ENCODE assay signal across 7 mouse cellular contexts in genomic region chr10:106470533-106471205, GRCm38 (mm10). TPM values are rescaled to one million over a fixed set of nuclear protein-coding genes. Genes with fewer than 3 reads are reported as not detected.
DNase-seq lines count a peak whose midpoint lies in the region; ATAC-seq and TF ChIP-seq lines count a peak whose summit lies in the region.

No protein-coding gene starts in this region.

- H3K4me1 ChIP-seq in lung, embryonic 14.5 days (ENCODE audit: insufficient read depth), result no peaks in the 10 kb centered on the region
- H3K4me1 ChIP-seq in hindbrain, embryonic 10.5 days (replicated peaks), result peaks cover 21% of the 10 kb centered on the region
- H3K4me1 ChIP-seq in midbrain, embryonic 13.5 days (replicated peaks), result peaks cover 13% of the 10 kb centered on the region; the same call in 1 of the 2 replicates

- no peak overlapping the region for H3K27ac ChIP-seq in lung, embryonic 14.5 days (ENCODE audit: low read depth)
- H3K27ac ChIP-seq in hindbrain, embryonic 10.5 days, result peak overlapping the region; percentile 77
- H3K27ac ChIP-seq in midbrain, embryonic 13.5 days, result peak overlapping the region; percentile 92

- H3K4me3 ChIP-seq in lung, embryonic 14.5 days (ENCODE audit: low read depth, low read length), result peak overlapping the region; percentile 46
- H3K4me3 ChIP-seq in hindbrain, embryonic 10.5 days, result peak overlapping the region; percentile 65
- H3K4me3 ChIP-seq in midbrain, embryonic 13.5 days (replicated peaks), result peak overlapping the region; percentile 71

- H3K36me3 ChIP-seq in lung, embryonic 14.5 days (ENCODE audit: insufficient read depth), result no peaks in the 10 kb centered on the region
- H3K36me3 ChIP-seq in hindbrain, embryonic 10.5 days, result no peaks in the 10 kb centered on the region
- no peaks in the 10 kb centered on the region for H3K36me3 ChIP-seq in midbrain, embryonic 13.5 days

- no peak for ATAC-seq in lung, embryonic 14.5 days (ENCODE audit: insufficient read depth)
- peak; percentile 46 for ATAC-seq in midbrain, embryonic 13.5 days

- WGBS in lung, embryonic 14.5 days, result 11% methylated on average over 18 of the region's 18 CpGs
- WGBS in hindbrain, embryonic 10.5 days, result 12% methylated on average over 18 of the region's 18 CpGs
- WGBS in midbrain, embryonic 13.5 days, result 6% methylated on average over 18 of the region's 18 CpGs

- no peaks in the 10 kb centered on the region for H3K9me3 ChIP-seq in lung, embryonic 14.5 days (ENCODE audit: low read depth, low read length)
- H3K9me3 ChIP-seq in hindbrain, embryonic 10.5 days, result no peaks in the 10 kb centered on the region
- H3K9me3 ChIP-seq in midbrain, embryonic 13.5 days, result no peaks in the 10 kb centered on the region

- peak; percentile 13 for DNase-seq in lung, embryonic 14.5 days
- no peak for DNase-seq in lung, postnatal 25 days (ENCODE audit: low spot score)
- DNase-seq in cerebellum, postnatal 25 days, result peak; percentile 39 to 46
- no peak for DNase-seq in hindbrain, embryonic 10.5 days (ENCODE audit: low spot score)
- DNase-seq in thymus, postnatal 36 days, result no peak
- no peak for DNase-seq in ovary, postnatal 10 days (ENCODE audit: low spot score)

- TF ChIP-seq CTCF in lung, embryonic 14.5 days (IDR thresholded peaks at IDR 0.05; ENCODE audit: low read depth), result no peak

- peaks cover 9% of the 10 kb centered on the region; the same call in 1 of the 2 replicates for H3K27me3 ChIP-seq in lung, embryonic 14.5 days (ENCODE audit: insufficient read depth, low read length)
- peaks cover 41% of the 10 kb centered on the region for H3K27me3 ChIP-seq in hindbrain, embryonic 10.5 days (ENCODE audit: insufficient read depth, poor library complexity, severe bottlenecking)
- no peaks in the 10 kb centered on the region for H3K27me3 ChIP-seq in midbrain, embryonic 13.5 days

- peak overlapping the region; percentile 17; the same call in 1 of the 2 replicates for H3K9ac ChIP-seq in lung, embryonic 14.5 days
- peak overlapping the region; percentile 75 for H3K9ac ChIP-seq in midbrain, embryonic 13.5 days (replicated peaks)

- peak overlapping the region; percentile 83 for H3K4me2 ChIP-seq in lung, embryonic 14.5 days
- H3K4me2 ChIP-seq in midbrain, embryonic 13.5 days (replicated peaks), result peak overlapping the region; percentile 69

RNA-seq across cellular contexts. Expression of gene Ppfia2, which starts 0.5 kb away (rescaled TPM):
- 0.49 and 0.58 TPM in 2 replicates for polyA plus RNA-seq in lung, embryonic 14.5 days (2014; fragmentation: Nextera tagmentation; extraction: Ambion mirVana)
- polyA plus RNA-seq in hindbrain, embryonic 10.5 days (2016; fragmentation: Nextera tagmentation; extraction: Ambion mirVana), result 0.90 and 2.7 TPM in 2 replicates
- 18.8 and 21.4 TPM in 2 replicates for polyA plus RNA-seq in midbrain, embryonic 13.5 days (2015; fragmentation: Nextera tagmentation; extraction: Ambion mirVana)

Comparison
In these comparisons a context has a peak if more than half of its experiments do, and no peak if none do; other contexts are left out.
1. DNase-seq: peak in lung, embryonic 14.5 days (single experiment) and cerebellum, postnatal 25 days (2 of 2); none in lung, postnatal 25 days (single experiment), hindbrain, embryonic 10.5 days (single experiment), thymus, postnatal 36 days (0 of 2) and ovary, postnatal 10 days (single experiment).
2. Peak in every context shown above with its lines, with median percentiles within 50 percentile points of each other: H3K4me3 ChIP-seq.